Mouse (Mus musculus): ENCODE results near the gene Pafah1b2. TPM values are rescaled to one million over a fixed set of nuclear protein-coding genes. Genes with fewer than 3 reads are reported as not detected.

Pafah1b2 gene
- total and polyA plus RNA-seq, 3 experiments: 65.5 to 154 (median 134) TPM

DNA sequence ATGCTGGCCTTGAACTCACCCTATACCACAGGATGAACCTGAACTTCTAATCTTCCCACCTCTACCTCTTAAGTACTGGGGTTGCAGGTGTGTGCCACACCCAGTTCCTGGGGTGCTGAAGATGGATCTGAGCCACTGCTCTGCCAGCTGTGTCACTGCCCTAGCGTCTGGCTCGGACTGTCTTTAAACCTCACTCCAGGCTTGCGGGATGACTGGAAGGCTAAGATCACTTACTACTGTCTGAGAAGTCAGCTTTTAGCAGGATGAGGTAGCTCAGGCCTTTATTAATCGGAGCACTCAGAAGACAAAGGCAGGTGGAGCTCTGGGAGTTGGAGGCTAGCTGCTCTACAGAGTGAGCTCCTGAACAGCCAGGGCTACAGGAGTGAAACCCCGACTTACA lies 17.7 kb upstream of the Pafah1b2 start:
- H3K9me3 ChIP-seq (replicated peaks): no peaks in the 10 kb centered on the region
- no peaks in the 10 kb centered on the region for H3K27me3 ChIP-seq (ENCODE audit: insufficient read depth, low read length)
- DNase-seq (ENCODE audit: low spot score) (no peak), ATAC-seq (ENCODE audit: extremely low read depth, insufficient number of reproducible peaks, low FRiP score, poor library complexity, severe bottlenecking) (no peak)
- no peak for TF ChIP-seq CTCF (IDR thresholded peaks at IDR 0.05; ENCODE audit: low read depth, low read length)
- TF ChIP-seq POLR2AphosphoS5 (IDR thresholded peaks at IDR 0.05; ENCODE audit: insufficient replicate concordance, low read depth, low read length): no peak
- no peak for TF ChIP-seq GATA1 (IDR thresholded peaks at IDR 0.05; ENCODE audit: borderline replicate concordance, low read length)
- no peak for TF ChIP-seq GATA2 (IDR thresholded peaks at IDR 0.05; ENCODE audit: borderline replicate concordance, low read depth, low read length)
- TF ChIP-seq TAL1 (conservative IDR thresholded peaks at IDR 0.05; ENCODE audit: low read depth, low read length): no peak
- peaks cover 32% of the 10 kb centered on the region for H3K4me1 ChIP-seq (ENCODE audit: insufficient read depth, low read depth, low read length)
- H3K36me3 ChIP-seq (replicated peaks): peaks cover 62% of the 10 kb centered on the region
- no peak overlapping the region for H3K4me3 ChIP-seq (ENCODE audit: low read depth, low read length)

- H3K36me3 ChIP-seq (replicated peaks): peaks cover 59% of the 10 kb centered on the region
- H3K4me3 ChIP-seq (ENCODE audit: low read depth, low read length): no peak overlapping the region
- TF ChIP-seq GATA2 (IDR thresholded peaks at IDR 0.05; ENCODE audit: borderline replicate concordance, low read depth, low read length) (no peak), CTCF (IDR thresholded peaks at IDR 0.05; ENCODE audit: low read depth, low read length) (no peak), POLR2AphosphoS5 (IDR thresholded peaks at IDR 0.05; ENCODE audit: insufficient replicate concordance, low read depth, low read length) (no peak), TAL1 (conservative IDR thresholded peaks at IDR 0.05; ENCODE audit: low read depth, low read length) (no peak), GATA1 (IDR thresholded peaks at IDR 0.05; ENCODE audit: borderline replicate concordance, low read length) (no peak)
- DNase-seq (ENCODE audit: low spot score) (no peak), ATAC-seq (ENCODE audit: extremely low read depth, insufficient number of reproducible peaks, low FRiP score, poor library complexity, severe bottlenecking) (no peak)
- H3K4me1 ChIP-seq (ENCODE audit: insufficient read depth, low read depth, low read length): peaks cover 33% of the 10 kb centered on the region
- H3K9me3 ChIP-seq (replicated peaks): no peaks in the 10 kb centered on the region
- H3K27me3 ChIP-seq (ENCODE audit: insufficient read depth, low read length): no peaks in the 10 kb centered on the region
These were observed 17.0 kb upstream of the Pafah1b2 start for GRCm38 (mm10) chr9:46029534-46029933.

DNA sequence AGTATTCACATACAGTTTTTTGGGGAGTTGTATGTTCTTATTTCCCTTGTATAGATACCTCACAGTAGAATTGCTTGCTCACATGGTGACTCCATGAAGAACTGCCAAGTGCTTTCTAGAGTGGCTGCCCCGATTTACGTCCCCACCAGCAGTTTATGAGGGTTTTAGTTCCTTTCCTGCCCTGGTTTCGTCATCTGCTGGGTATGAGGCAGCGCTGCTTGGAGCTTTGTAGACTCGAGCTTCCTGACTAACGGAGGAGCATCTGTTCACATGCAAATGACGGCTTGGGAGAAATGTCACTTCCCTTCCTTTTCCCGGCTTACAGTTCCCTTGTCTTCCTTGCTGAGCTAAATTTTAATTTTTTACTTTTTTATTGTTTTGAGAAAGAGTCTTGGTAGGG lies 15.5 kb upstream of the Pafah1b2 start:
- Histone ChIP-seq H3K27me3 (ENCODE audit: insufficient read depth, low read length) (no peaks in the 10 kb centered on the region), H3K36me3 (replicated peaks) (peaks cover 71% of the 10 kb centered on the region), H3K4me1 (ENCODE audit: insufficient read depth, low read depth, low read length) (peaks cover 29% of the 10 kb centered on the region), H3K4me3 (ENCODE audit: low read depth, low read length) (no peak overlapping the region), H3K9me3 (replicated peaks) (no peaks in the 10 kb centered on the region)
- DNase-seq (ENCODE audit: low spot score) (no peak), ATAC-seq (ENCODE audit: extremely low read depth, insufficient number of reproducible peaks, low FRiP score, poor library complexity, severe bottlenecking) (no peak)
- no peak for TF ChIP-seq CTCF (IDR thresholded peaks at IDR 0.05; ENCODE audit: low read depth, low read length)
- no peak for TF ChIP-seq GATA2 (IDR thresholded peaks at IDR 0.05; ENCODE audit: borderline replicate concordance, low read depth, low read length)
- TF ChIP-seq POLR2AphosphoS5 (IDR thresholded peaks at IDR 0.05; ENCODE audit: insufficient replicate concordance, low read depth, low read length): no peak
- no peak for TF ChIP-seq TAL1 (conservative IDR thresholded peaks at IDR 0.05; ENCODE audit: low read depth, low read length)
- TF ChIP-seq GATA1 (IDR thresholded peaks at IDR 0.05; ENCODE audit: borderline replicate concordance, low read length): no peak

GRCm38 (mm10) chr9:46026058-46026849 lies 13.8 kb upstream of the Pafah1b2 start:
- peaks cover 75% of the 10 kb centered on the region for H3K36me3 ChIP-seq (replicated peaks)
- H3K9me3 ChIP-seq (replicated peaks): no peaks in the 10 kb centered on the region
- peaks cover 25% of the 10 kb centered on the region for H3K4me1 ChIP-seq (ENCODE audit: insufficient read depth, low read depth, low read length)
- no peaks in the 10 kb centered on the region for H3K27me3 ChIP-seq (ENCODE audit: insufficient read depth, low read length)
- TF ChIP-seq GATA2 (IDR thresholded peaks at IDR 0.05; ENCODE audit: borderline replicate concordance, low read depth, low read length) (no peak), CTCF (IDR thresholded peaks at IDR 0.05; ENCODE audit: low read depth, low read length) (no peak)
- H3K4me3 ChIP-seq (ENCODE audit: low read depth, low read length): no peak overlapping the region
- no peak for ATAC-seq (ENCODE audit: extremely low read depth, insufficient number of reproducible peaks, low FRiP score, poor library complexity, severe bottlenecking)
- DNase-seq (ENCODE audit: low spot score): no peak

GRCm38 (mm10) chr9:46023591-46023990 lies 11.1 kb upstream of the Pafah1b2 start:
- no peak for DNase-seq (ENCODE audit: low spot score)
- H3K27me3 ChIP-seq (ENCODE audit: insufficient read depth, low read length): no peaks in the 10 kb centered on the region
- peaks cover 25% of the 10 kb centered on the region for H3K4me1 ChIP-seq (ENCODE audit: insufficient read depth, low read depth, low read length)
- TF ChIP-seq CTCF (IDR thresholded peaks at IDR 0.05; ENCODE audit: low read depth, low read length): no peak
- ATAC-seq (ENCODE audit: extremely low read depth, insufficient number of reproducible peaks, low FRiP score, poor library complexity, severe bottlenecking): no peak
- H3K9me3 ChIP-seq (replicated peaks): no peaks in the 10 kb centered on the region
- H3K36me3 ChIP-seq (replicated peaks): peaks cover 82% of the 10 kb centered on the region
- no peak overlapping the region for H3K4me3 ChIP-seq (ENCODE audit: low read depth, low read length)

DNA sequence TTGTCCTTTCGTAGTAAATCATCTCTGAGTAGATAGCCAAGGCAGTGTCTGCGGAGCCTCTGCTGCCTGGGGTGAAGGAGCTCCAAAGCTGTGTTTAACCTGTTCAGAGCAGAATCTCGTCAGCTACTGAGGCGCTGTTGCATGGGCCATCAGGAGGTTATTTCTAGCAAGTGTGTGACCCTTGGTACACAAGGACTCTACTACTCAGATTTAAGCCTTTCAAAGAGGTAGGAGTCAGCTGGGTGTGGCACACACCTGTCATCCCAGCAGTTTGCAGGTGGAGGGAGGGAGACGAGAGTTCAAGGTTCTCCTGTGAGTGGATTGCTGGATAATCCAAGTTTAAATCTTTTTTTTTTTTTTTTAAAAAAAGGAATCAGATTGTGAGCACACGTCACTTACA lies 7.5 kb upstream of the Pafah1b2 start:
- no peaks in the 10 kb centered on the region for H3K9me3 ChIP-seq (replicated peaks)
- no peak overlapping the region for H3K4me3 ChIP-seq (ENCODE audit: low read depth, low read length)
- no peak for DNase-seq (ENCODE audit: low spot score)
- no peak for TF ChIP-seq GATA1 (IDR thresholded peaks at IDR 0.05; ENCODE audit: borderline replicate concordance, low read length)
- TF ChIP-seq CTCF (IDR thresholded peaks at IDR 0.05; ENCODE audit: low read depth, low read length): no peak
- no peak for TF ChIP-seq POLR2AphosphoS5 (IDR thresholded peaks at IDR 0.05; ENCODE audit: insufficient replicate concordance, low read depth, low read length)
- TF ChIP-seq TAL1 (conservative IDR thresholded peaks at IDR 0.05; ENCODE audit: low read depth, low read length): no peak
- TF ChIP-seq GATA2 (IDR thresholded peaks at IDR 0.05; ENCODE audit: borderline replicate concordance, low read depth, low read length): no peak
- H3K4me1 ChIP-seq (ENCODE audit: insufficient read depth, low read depth, low read length): peaks cover 37% of the 10 kb centered on the region
- peaks cover 84% of the 10 kb centered on the region for H3K36me3 ChIP-seq (replicated peaks)
- no peak for ATAC-seq (ENCODE audit: extremely low read depth, insufficient number of reproducible peaks, low FRiP score, poor library complexity, severe bottlenecking)
- H3K27me3 ChIP-seq (ENCODE audit: insufficient read depth, low read length): no peaks in the 10 kb centered on the region

All from G1E (cell line).